Mouse (Mus musculus): ENCODE measurements around the gene Slc18a2. TPM values are rescaled to one million over a fixed set of nuclear protein-coding genes. Genes with fewer than 3 reads are reported as not detected.

Gene Slc18a2
- polyA plus RNA-seq, 1 experiment from 2014 or later = 5.7 TPM

DNA sequence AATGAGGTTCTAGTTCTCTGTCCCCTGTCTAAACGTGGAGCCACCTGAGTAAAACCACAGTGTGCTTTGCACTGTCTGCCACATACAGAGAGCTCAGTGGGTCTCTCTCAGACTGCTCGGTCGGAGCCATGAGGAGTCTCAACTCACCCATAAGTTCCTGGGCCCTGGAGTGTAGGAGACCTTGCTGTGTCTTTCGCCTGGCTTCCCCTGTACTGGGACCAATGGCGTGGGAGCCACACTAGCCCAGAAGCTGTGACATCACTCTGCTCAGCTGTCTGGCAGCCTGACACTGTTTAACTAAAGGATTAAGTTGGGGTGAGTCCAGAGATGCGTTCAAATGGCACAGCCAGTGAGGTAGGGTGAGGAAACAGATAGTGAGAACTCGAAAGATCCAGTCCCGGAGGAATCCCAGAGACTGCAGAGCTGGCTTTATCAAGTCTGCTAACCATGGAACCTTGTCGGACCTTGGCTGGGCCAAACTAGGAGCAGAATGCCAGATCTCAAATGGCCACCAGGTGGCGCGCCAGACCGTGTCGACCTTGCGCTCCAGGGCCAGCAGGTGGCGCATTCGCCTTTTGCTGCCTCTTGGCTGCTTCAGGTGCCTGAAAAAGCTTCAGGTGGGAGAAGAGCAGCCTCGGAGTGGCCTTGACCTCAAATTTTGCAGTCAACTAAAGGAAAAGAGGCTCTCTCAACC lies 21.4 kb upstream of the Slc18a2 start:
- H3K4me2 ChIP-seq (ENCODE audit: low read depth, low read length) = no peak overlapping the region
- no peaks in the 10 kb centered on the region for H3K36me3 ChIP-seq (ENCODE audit: control insufficient read depth, insufficient read depth, low read length)
- 20% methylated on average over 17 of the region's 17 CpGs for WGBS
- no peak overlapping the region for H3K9ac ChIP-seq (ENCODE audit: low read length)
- H3K4me1 ChIP-seq (replicated peaks; ENCODE audit: control insufficient read depth, insufficient read depth, low read length) = no peaks in the 10 kb centered on the region
- ATAC-seq (ENCODE audit: low read depth) = 0 out of 2 replicates have a peak, but pooled peaks have one; percentile 34
- no peaks in the 10 kb centered on the region for H3K27me3 ChIP-seq (ENCODE audit: control insufficient read depth, insufficient read depth, low read depth, low read length)
- no peaks in the 10 kb centered on the region for H3K9me3 ChIP-seq (ENCODE audit: control insufficient read depth, low read length)
- H3K4me3 ChIP-seq (ENCODE audit: low read length) = no peak overlapping the region
- H3K27ac ChIP-seq (ENCODE audit: low read length) = no peak overlapping the region

DNA sequence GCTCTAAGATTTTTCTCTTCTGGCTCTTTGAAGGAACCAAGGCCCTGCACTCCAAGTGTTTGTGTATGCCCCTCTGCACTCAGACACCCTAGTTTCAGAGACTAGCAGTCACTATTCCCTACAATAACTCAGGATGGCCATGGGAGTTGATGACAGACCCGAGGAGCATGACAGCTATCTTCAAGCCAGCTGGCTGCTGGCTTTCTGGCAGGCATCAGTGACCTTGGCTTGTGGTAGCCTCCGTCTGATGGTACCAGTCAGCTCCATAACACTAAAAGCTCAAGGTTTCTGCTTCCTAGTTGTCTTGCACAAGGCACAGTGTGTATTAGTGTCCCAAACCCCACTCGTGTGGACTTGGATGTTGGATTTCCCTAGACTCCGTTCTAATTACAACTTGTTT lies 18.7 kb upstream of the Slc18a2 start:
- Histone ChIP-seq H3K27ac (ENCODE audit: low read length) (no peak overlapping the region), H3K4me3 (ENCODE audit: low read length) (no peak overlapping the region), H3K27me3 (ENCODE audit: control insufficient read depth, insufficient read depth, low read depth, low read length) (no peaks in the 10 kb centered on the region), H3K9ac (ENCODE audit: low read length) (no peak overlapping the region), H3K36me3 (ENCODE audit: control insufficient read depth, insufficient read depth, low read length) (no peaks in the 10 kb centered on the region), H3K4me2 (ENCODE audit: low read depth, low read length) (no peak overlapping the region), H3K4me1 (replicated peaks; ENCODE audit: control insufficient read depth, insufficient read depth, low read length) (no peaks in the 10 kb centered on the region), H3K9me3 (ENCODE audit: control insufficient read depth, low read length) (no peaks in the 10 kb centered on the region)
- ATAC-seq (ENCODE audit: low read depth) = no peak
- WGBS = 70% methylated on average over 4 of the region's 4 CpGs

- WGBS = 83% methylated on average over 2 of the region's 2 CpGs
- H3K27me3 ChIP-seq (ENCODE audit: control insufficient read depth, insufficient read depth, low read depth, low read length) = no peaks in the 10 kb centered on the region
- H3K4me3 ChIP-seq (ENCODE audit: low read length) = no peak overlapping the region
- no peak for ATAC-seq (ENCODE audit: low read depth)
- no peaks in the 10 kb centered on the region for H3K36me3 ChIP-seq (ENCODE audit: control insufficient read depth, insufficient read depth, low read length)
- H3K9ac ChIP-seq (ENCODE audit: low read length) = no peak overlapping the region
- no peak overlapping the region for H3K27ac ChIP-seq (ENCODE audit: low read length)
- H3K9me3 ChIP-seq (ENCODE audit: control insufficient read depth, low read length) = no peaks in the 10 kb centered on the region
- no peaks in the 10 kb centered on the region for H3K4me1 ChIP-seq (replicated peaks; ENCODE audit: control insufficient read depth, insufficient read depth, low read length)
- H3K4me2 ChIP-seq (ENCODE audit: low read depth, low read length) = no peak overlapping the region
Measured at GRCm38 (mm10) chr19:59243057-59243456, 17.6 kb upstream of the Slc18a2 start.

- no peak for ATAC-seq (ENCODE audit: low read depth)
- 75% methylated on average over 4 of the region's 4 CpGs for WGBS
Measured at GRCm38 (mm10) chr19:59248144-59248543, 12.6 kb upstream of the Slc18a2 start.

GRCm38 (mm10) chr19:59248553-59249286 lies 12.0 kb upstream of the Slc18a2 start:
- ATAC-seq (ENCODE audit: low read depth) = no peak
- Histone ChIP-seq H3K9me3 (ENCODE audit: control insufficient read depth, low read length) (no peaks in the 10 kb centered on the region), H3K27ac (ENCODE audit: low read length) (no peak overlapping the region), H3K4me3 (ENCODE audit: low read length) (no peak overlapping the region), H3K4me1 (replicated peaks; ENCODE audit: control insufficient read depth, insufficient read depth, low read length) (no peaks in the 10 kb centered on the region), H3K4me2 (ENCODE audit: low read depth, low read length) (no peak overlapping the region), H3K36me3 (ENCODE audit: control insufficient read depth, insufficient read depth, low read length) (no peaks in the 10 kb centered on the region), H3K9ac (ENCODE audit: low read length) (no peak overlapping the region), H3K27me3 (ENCODE audit: control insufficient read depth, insufficient read depth, low read depth, low read length) (no peaks in the 10 kb centered on the region)
- 63% methylated on average over 11 of the region's 11 CpGs for WGBS

More at GRCm38 (mm10) chr19:59248144-59248543, 12.6 kb upstream of the Slc18a2 start:
- no peaks in the 10 kb centered on the region for H3K36me3 ChIP-seq (ENCODE audit: control insufficient read depth, insufficient read depth, low read length)
- no peak overlapping the region for H3K9ac ChIP-seq (ENCODE audit: low read length)
- no peaks in the 10 kb centered on the region for H3K27me3 ChIP-seq (ENCODE audit: control insufficient read depth, insufficient read depth, low read depth, low read length)
- no peak overlapping the region for H3K4me3 ChIP-seq (ENCODE audit: low read length)
- H3K4me1 ChIP-seq (replicated peaks; ENCODE audit: control insufficient read depth, insufficient read depth, low read length) = no peaks in the 10 kb centered on the region
- no peaks in the 10 kb centered on the region for H3K9me3 ChIP-seq (ENCODE audit: control insufficient read depth, low read length)
- H3K27ac ChIP-seq (ENCODE audit: low read length) = no peak overlapping the region
- no peak overlapping the region for H3K4me2 ChIP-seq (ENCODE audit: low read depth, low read length)

DNA sequence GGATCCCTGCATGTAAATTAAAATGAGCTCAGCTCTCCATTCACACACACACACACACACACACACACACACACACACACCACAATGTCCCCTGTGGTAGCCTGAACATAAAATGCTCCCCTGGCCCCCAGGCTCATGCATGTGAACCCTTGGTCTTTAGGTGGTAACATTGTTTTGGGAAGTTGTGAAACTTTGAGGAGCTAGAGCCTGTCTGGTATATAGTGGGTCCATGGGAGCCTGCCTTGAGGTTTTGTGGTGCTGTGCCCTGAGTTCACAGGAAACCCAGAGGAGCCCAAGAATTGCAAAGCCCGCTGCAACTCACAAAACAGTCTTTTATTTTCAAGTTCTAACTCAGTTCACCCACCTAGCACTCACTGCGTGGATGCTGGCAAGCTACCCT lies 8.0 kb upstream of the Slc18a2 start:
- H3K4me2 ChIP-seq (ENCODE audit: low read depth, low read length) = no peak overlapping the region
- no peak overlapping the region for H3K27ac ChIP-seq (ENCODE audit: low read length)
- no peak overlapping the region for H3K4me3 ChIP-seq (ENCODE audit: low read length)
- ATAC-seq (ENCODE audit: low read depth) = no peak
- H3K27me3 ChIP-seq (ENCODE audit: control insufficient read depth, insufficient read depth, low read depth, low read length) = no peaks in the 10 kb centered on the region
- WGBS = 63% methylated on average over 2 of the region's 2 CpGs
- H3K36me3 ChIP-seq (ENCODE audit: control insufficient read depth, insufficient read depth, low read length) = no peaks in the 10 kb centered on the region
- peaks cover 4% of the 10 kb centered on the region; the same call in 1 of the 2 replicates for H3K9me3 ChIP-seq (ENCODE audit: control insufficient read depth, low read length)
- H3K4me1 ChIP-seq (replicated peaks; ENCODE audit: control insufficient read depth, insufficient read depth, low read length) = no peaks in the 10 kb centered on the region
- no peak overlapping the region for H3K9ac ChIP-seq (ENCODE audit: low read length)

GRCm38 (mm10) chr19:59259633-59260032 lies 1.1 kb upstream of the Slc18a2 start:
- Histone ChIP-seq H3K9ac (ENCODE audit: low read length) (no peak overlapping the region), H3K4me1 (replicated peaks; ENCODE audit: control insufficient read depth, insufficient read depth, low read length) (peaks cover 7% of the 10 kb centered on the region), H3K4me3 (ENCODE audit: low read length) (no peak overlapping the region), H3K9me3 (ENCODE audit: control insufficient read depth, low read length) (peaks cover 4% of the 10 kb centered on the region; the same call in 1 of the 2 replicates), H3K36me3 (ENCODE audit: control insufficient read depth, insufficient read depth, low read length) (no peaks in the 10 kb centered on the region), H3K27ac (ENCODE audit: low read length) (no peak overlapping the region), H3K4me2 (ENCODE audit: low read depth, low read length) (no peak overlapping the region), H3K27me3 (ENCODE audit: control insufficient read depth, insufficient read depth, low read depth, low read length) (peaks cover 15% of the 10 kb centered on the region)
- ATAC-seq (ENCODE audit: low read depth) = no peak
- WGBS = 28% methylated on average over 5 of the region's 5 CpGs

GRCm38 (mm10) chr19:59261604-59262003 lies 908 bp downstream of the Slc18a2 start:
- Histone ChIP-seq H3K36me3 (ENCODE audit: control insufficient read depth, insufficient read depth, low read length) (no peaks in the 10 kb centered on the region), H3K27me3 (ENCODE audit: control insufficient read depth, insufficient read depth, low read depth, low read length) (peaks cover 15% of the 10 kb centered on the region), H3K27ac (ENCODE audit: low read length) (no peak overlapping the region), H3K4me2 (ENCODE audit: low read depth, low read length) (peak overlapping the region; percentile 77; the same call in 1 of the 2 replicates), H3K9ac (ENCODE audit: low read length) (no peak overlapping the region), H3K4me3 (ENCODE audit: low read length) (peak overlapping the region; percentile 43), H3K4me1 (replicated peaks; ENCODE audit: control insufficient read depth, insufficient read depth, low read length) (peaks cover 7% of the 10 kb centered on the region), H3K9me3 (ENCODE audit: control insufficient read depth, low read length) (peaks cover 4% of the 10 kb centered on the region; the same call in 1 of the 2 replicates)
- no peak for ATAC-seq (ENCODE audit: low read depth)
- WGBS = 23% methylated on average over 7 of the region's 7 CpGs

DNA sequence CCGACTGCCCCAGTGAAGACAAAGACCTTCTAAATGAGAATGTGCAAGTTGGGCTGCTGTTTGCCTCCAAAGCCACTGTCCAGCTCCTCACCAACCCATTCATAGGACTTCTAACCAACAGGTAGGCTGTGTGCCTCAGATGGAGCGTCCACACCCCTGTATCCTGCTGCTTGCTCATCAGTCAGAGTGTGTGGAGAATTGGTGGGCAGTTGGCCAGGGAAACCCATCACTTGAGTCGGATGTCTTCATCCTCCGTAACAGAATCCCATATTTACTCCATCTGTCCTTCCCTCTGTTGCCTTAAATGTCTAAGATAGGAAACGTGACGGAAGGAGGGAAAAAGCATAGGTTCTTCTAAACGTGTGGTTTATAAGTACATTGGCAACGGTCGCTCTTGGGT lies 2.5 kb downstream of the Slc18a2 start:
- peaks cover 15% of the 10 kb centered on the region for H3K27me3 ChIP-seq (ENCODE audit: control insufficient read depth, insufficient read depth, low read depth, low read length)
- no peaks in the 10 kb centered on the region for H3K36me3 ChIP-seq (ENCODE audit: control insufficient read depth, insufficient read depth, low read length)
- no peak overlapping the region for H3K27ac ChIP-seq (ENCODE audit: low read length)
- WGBS = 82% methylated on average over 9 of the region's 9 CpGs
- no peak overlapping the region for H3K4me3 ChIP-seq (ENCODE audit: low read length)
- ATAC-seq (ENCODE audit: low read depth) = no peak
- peaks cover 7% of the 10 kb centered on the region for H3K4me1 ChIP-seq (replicated peaks; ENCODE audit: control insufficient read depth, insufficient read depth, low read length)
- no peak overlapping the region for H3K9ac ChIP-seq (ENCODE audit: low read length)
- H3K9me3 ChIP-seq (ENCODE audit: control insufficient read depth, low read length) = no peaks in the 10 kb centered on the region
- no peak overlapping the region for H3K4me2 ChIP-seq (ENCODE audit: low read depth, low read length)

Measured in lung, embryonic 16.5 days (tissue).